Mouse (Mus musculus) lung, adult 18-20 months (tissue): ENCODE measurements at regions not wholly inside any gene's neighbourhood (a gene's known extent, or its start where the extent isn't known, plus 50 kb on each side); places are given as distances from the start of the nearest gene placed in this dataset.

ENCODE experiments used
- DNase-seq, 2 experiments: peaks; one replicate each; pipeline ENCODE4 v3.0.0; 2022; ENCODE audit warnings: mixed read lengths in 2 of 2

- DNase-seq = no peak
Measured at GRCm38 (mm10) chr8:33115271-33116236, 313.0 kb upstream of the 5930422O12Rik start.

- no peak for DNase-seq
Measured at GRCm38 (mm10) chr8:33123061-33123587, 305.4 kb upstream of the 5930422O12Rik start.

- no peak for DNase-seq
Measured at GRCm38 (mm10) chr8:33126981-33127380, 301.5 kb upstream of the 5930422O12Rik start.

GRCm38 (mm10) chr8:33138874-33139273 is 289.6 kb upstream of the 5930422O12Rik start:
- DNase-seq = no peak

GRCm38 (mm10) chr8:33139850-33140249 is 288.7 kb upstream of the 5930422O12Rik start:
- no peak for DNase-seq

- DNase-seq = no peak
Measured at GRCm38 (mm10) chr8:33177642-33178041, 250.9 kb upstream of the 5930422O12Rik start.

GRCm38 (mm10) chr8:33183029-33183428 is 245.5 kb upstream of the 5930422O12Rik start:
- DNase-seq = no peak
